Comparison of ENCODE assay signal across 9 mouse cellular contexts in the genomic region with DNA sequence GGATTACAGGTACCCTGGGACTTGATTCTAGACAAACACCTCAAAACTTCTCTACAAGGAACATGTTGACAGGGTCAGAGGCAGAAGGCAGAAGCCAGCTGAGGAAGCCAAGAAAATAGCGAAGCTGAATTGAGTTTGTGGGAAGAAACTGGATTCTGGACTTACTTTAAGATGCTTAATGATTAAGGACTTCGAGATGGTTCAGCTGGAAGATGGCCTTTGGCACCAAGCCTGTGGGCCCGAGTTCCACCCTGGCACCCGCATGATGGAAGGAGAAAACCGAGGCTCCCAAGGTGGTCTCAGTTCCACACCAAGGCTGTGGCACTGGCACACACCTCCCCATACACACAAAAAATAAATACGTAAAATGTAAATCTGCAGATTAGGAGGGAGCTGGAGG. TPM values are rescaled to one million over a fixed set of nuclear protein-coding genes. Genes with fewer than 3 reads are reported as not detected.
DNase-seq lines count a peak whose midpoint lies in the region; ATAC-seq and TF ChIP-seq lines count a peak whose summit lies in the region.
"Had no signal": no experiment of that assay in that cellular context is flagged by ENCODE, and none has a peak within 500 bp of the region (broad histone marks: within the 10 kb centered on the region; RNA-seq: fewer than 3 reads in every experiment).

No protein-coding gene starts in this region.

- peaks cover 34% of the 10 kb centered on the region for H3K4me1 ChIP-seq in testis, adult 2 months (ENCODE audit: control insufficient read depth, insufficient read depth, low read length)
- H3K4me1 ChIP-seq in heart, postnatal 0 days (ENCODE audit: control insufficient read depth, insufficient read depth) = no peaks in the 10 kb centered on the region; the same call in 1 of the 2 replicates
- H3K4me1 ChIP-seq in limb, embryonic 12.5 days (replicated peaks) = peaks cover 58% of the 10 kb centered on the region
- no peaks in the 10 kb centered on the region; the same call in 1 of the 2 replicates for H3K4me1 ChIP-seq in stomach, postnatal 0 days (replicated peaks; ENCODE audit: control insufficient read depth, insufficient read depth)

- TF ChIP-seq POLR2A in testis, adult 2 months (IDR thresholded peaks at IDR 0.05; ENCODE audit: control insufficient read depth, low read depth, low read length) = no peak

- peak overlapping the region; percentile 32 for H3K4me3 ChIP-seq in testis, adult 2 months (ENCODE audit: control insufficient read depth, low read depth, low read length)
- H3K4me3 ChIP-seq in heart, postnatal 0 days (ENCODE audit: low read depth, low read length) = 0 out of 2 replicates have a peak overlapping the region, but pooled peaks have one; percentile 5
- H3K4me3 ChIP-seq in limb, embryonic 12.5 days (replicated peaks) = peak overlapping the region; percentile 40
- no peak overlapping the region for H3K4me3 ChIP-seq in stomach, postnatal 0 days (ENCODE audit: low read depth, low read length)

- WGBS in heart, postnatal 0 days = 34% methylated on average over 6 of the region's 6 CpGs
- 11% methylated on average over 6 of the region's 6 CpGs for WGBS in limb, embryonic 12.5 days
- WGBS in stomach, postnatal 0 days = 27% methylated on average over 6 of the region's 6 CpGs

- H3K4me2 ChIP-seq in heart, postnatal 0 days (ENCODE audit: low read depth, low read length) = peak overlapping the region; percentile 62
- H3K4me2 ChIP-seq in limb, embryonic 12.5 days = peak overlapping the region; percentile 68
- peak overlapping the region; percentile 58 for H3K4me2 ChIP-seq in stomach, postnatal 0 days (replicated peaks; ENCODE audit: low read depth)

- no peaks in the 10 kb centered on the region; the same call in 1 of the 2 replicates for H3K36me3 ChIP-seq in testis, adult 2 months (ENCODE audit: control insufficient read depth, insufficient read depth, low read length)
- H3K36me3 ChIP-seq in heart, postnatal 0 days (replicated peaks; ENCODE audit: control insufficient read depth, insufficient read depth, low read length) = peaks cover 13% of the 10 kb centered on the region
- H3K36me3 ChIP-seq in limb, embryonic 12.5 days = peaks cover 39% of the 10 kb centered on the region
- peaks cover 7% of the 10 kb centered on the region; the same call in 1 of the 2 replicates for H3K36me3 ChIP-seq in stomach, postnatal 0 days (ENCODE audit: control insufficient read depth, insufficient read depth, low read length)

- DNase-seq in testis, postnatal 10 days (ENCODE audit: low spot score) = no peak
- no peak for DNase-seq in heart, postnatal 0 days (ENCODE audit: low spot score)
- no peak for DNase-seq in stomach, postnatal 0 days (ENCODE audit: low spot score)
- DNase-seq in adrenal gland, postnatal 10 days = no peak
- no peak for DNase-seq in thymus, postnatal 36 days
- no peak for DNase-seq in cerebellum, adult 9-10 months

- H3K9me3 ChIP-seq in heart, postnatal 0 days (replicated peaks; ENCODE audit: control insufficient read depth, low read length) = peaks cover 7% of the 10 kb centered on the region
- peaks cover 10% of the 10 kb centered on the region for H3K9me3 ChIP-seq in limb, embryonic 12.5 days
- peaks cover 6% of the 10 kb centered on the region for H3K9me3 ChIP-seq in stomach, postnatal 0 days (ENCODE audit: control insufficient read depth, low read length)

- H3K27ac ChIP-seq in testis, adult 2 months (ENCODE audit: control insufficient read depth, insufficient read depth, low read depth, low read length) = peak overlapping the region; percentile 51
- peak overlapping the region; percentile 72 for H3K27ac ChIP-seq in heart, postnatal 0 days (ENCODE audit: low read depth)
- peak overlapping the region; percentile 98 for H3K27ac ChIP-seq in limb, embryonic 12.5 days
- peak overlapping the region; percentile 91 for H3K27ac ChIP-seq in stomach, postnatal 0 days (replicated peaks)

- TF ChIP-seq CTCF in testis, adult 2 months (IDR thresholded peaks at IDR 0.05; ENCODE audit: control insufficient read depth, insufficient read depth, insufficient replicate concordance, low read depth, low read length) = no peak
- TF ChIP-seq CTCF in heart, postnatal 0 days (IDR thresholded peaks at IDR 0.05; ENCODE audit: low read depth) = no peak
- TF ChIP-seq CTCF in stomach, postnatal 0 days (IDR thresholded peaks at IDR 0.05; ENCODE audit: low read depth) = no peak

- no peak overlapping the region for H3K9ac ChIP-seq in heart, postnatal 0 days (replicated peaks; ENCODE audit: low read depth, low read length)
- peak overlapping the region; percentile 45 for H3K9ac ChIP-seq in limb, embryonic 12.5 days (replicated peaks)
- no peak overlapping the region; the same call in 1 of the 2 replicates for H3K9ac ChIP-seq in stomach, postnatal 0 days (ENCODE audit: low read length)

- H3K27me3 ChIP-seq in testis, adult 2 months (ENCODE audit: control insufficient read depth, insufficient read depth, low read length) = no peaks in the 10 kb centered on the region; the same call in 1 of the 2 replicates
- peaks cover 30% of the 10 kb centered on the region for H3K27me3 ChIP-seq in heart, postnatal 0 days (ENCODE audit: control insufficient read depth, insufficient read depth, low read length)
- H3K27me3 ChIP-seq in limb, embryonic 12.5 days = peaks cover 13% of the 10 kb centered on the region; the same call in 1 of the 2 replicates
- H3K27me3 ChIP-seq in stomach, postnatal 0 days (ENCODE audit: control insufficient read depth, insufficient read depth, low read length) = no peaks in the 10 kb centered on the region

- no peak for TF ChIP-seq EP300 in heart, postnatal 0 days (IDR thresholded peaks at IDR 0.05; ENCODE audit: low read depth)
- no peak for TF ChIP-seq EP300 in stomach, postnatal 0 days (optimal IDR thresholded peaks at IDR 0.05)

- no peak for ATAC-seq in heart, postnatal 0 days (ENCODE audit: insufficient read depth, low read depth)
- ATAC-seq in limb, embryonic 12.5 days (ENCODE audit: insufficient number of reproducible peaks, insufficient read depth, low FRiP score, low TSS enrichment, low read depth) = no peak
- no peak for ATAC-seq in stomach, postnatal 0 days (ENCODE audit: low FRiP score, low TSS enrichment)

RNA-seq across cellular contexts. Expression of gene Gng8, which starts 1.1 kb away (rescaled TPM):
- polyA plus RNA-seq in testis, adult 2 months (2012; rRNA removed) = 9.5 and 10.3 TPM in 2 replicates
- total RNA-seq in heart, postnatal 0 days (2014; rRNA removed; ENCODE audit: low replicate concordance) = 0.27 and 4.0 TPM in 2 replicates
- polyA plus RNA-seq in heart, postnatal 0 days (2015; fragmentation: Nextera tagmentation; extraction: Ambion mirVana) = 1.7 and 2.5 TPM in 2 replicates
- 13.2 and 16.2 TPM in 2 replicates for polyA plus RNA-seq in limb, embryonic 12.5 days (2016; fragmentation: Nextera tagmentation; extraction: Ambion mirVana)
- 7.3 and 7.4 TPM in 2 replicates for polyA plus RNA-seq in stomach, postnatal 0 days (2015; fragmentation: Nextera tagmentation; extraction: Ambion mirVana)
- total RNA-seq in adrenal gland, postnatal 10 days (2021) = 1 to 10 TPM in 1 of 2 experiments, under 1 TPM in 1; 0.84 to 2.0 TPM
- total RNA-seq: neutrophil, adult 5-6 weeks had no signal

RNA-seq across cellular contexts. Expression of gene Dact3, which starts 15.4 kb away (rescaled TPM):
- 30.7 and 31.2 TPM in 2 replicates for polyA plus RNA-seq in testis, adult 2 months (2012; rRNA removed)
- total RNA-seq in heart, postnatal 0 days (2014; rRNA removed; ENCODE audit: low replicate concordance) = 63.9 and 69.6 TPM in 2 replicates
- 3.8 TPM in 2 replicates for polyA plus RNA-seq in heart, postnatal 0 days (2015; fragmentation: Nextera tagmentation; extraction: Ambion mirVana)
- polyA plus RNA-seq in limb, embryonic 12.5 days (2016; fragmentation: Nextera tagmentation; extraction: Ambion mirVana) = 9.8 and 12.5 TPM in 2 replicates
- polyA plus RNA-seq in stomach, postnatal 0 days (2015; fragmentation: Nextera tagmentation; extraction: Ambion mirVana) = 3.5 and 5.1 TPM in 2 replicates
- 1 to 10 TPM; 5.7 to 7.0 TPM for total RNA-seq in adrenal gland, postnatal 10 days (2021)

RNA-seq across cellular contexts. Expression of gene Ptgir, which starts 15.8 kb away (rescaled TPM):
- 0.20 and 0.26 TPM in 2 replicates for polyA plus RNA-seq in testis, adult 2 months (2012; rRNA removed)
- 0.58 and 2.3 TPM in 2 replicates for total RNA-seq in heart, postnatal 0 days (2014; rRNA removed; ENCODE audit: low replicate concordance)
- polyA plus RNA-seq in heart, postnatal 0 days (2015; fragmentation: Nextera tagmentation; extraction: Ambion mirVana) = 1.1 and 1.2 TPM in 2 replicates
- 0.96 and 1.1 TPM in 2 replicates for polyA plus RNA-seq in limb, embryonic 12.5 days (2016; fragmentation: Nextera tagmentation; extraction: Ambion mirVana)
- polyA plus RNA-seq in stomach, postnatal 0 days (2015; fragmentation: Nextera tagmentation; extraction: Ambion mirVana) = 1.5 and 1.6 TPM in 2 replicates
- 1 to 10 TPM; 1.2 to 2.0 TPM for total RNA-seq in adrenal gland, postnatal 10 days (2021)

RNA-seq across cellular contexts. Expression of gene Calm3, which starts 33.4 kb away (rescaled TPM):
- polyA plus RNA-seq in testis, adult 2 months (2012; rRNA removed) = 433 and 509 TPM in 2 replicates
- 342 and 417 TPM in 2 replicates for total RNA-seq in heart, postnatal 0 days (2014; rRNA removed; ENCODE audit: low replicate concordance)
- 101 and 107 TPM in 2 replicates for polyA plus RNA-seq in heart, postnatal 0 days (2015; fragmentation: Nextera tagmentation; extraction: Ambion mirVana)
- polyA plus RNA-seq in limb, embryonic 12.5 days (2016; fragmentation: Nextera tagmentation; extraction: Ambion mirVana) = 108 and 123 TPM in 2 replicates
- 49.1 and 58.7 TPM in 2 replicates for polyA plus RNA-seq in stomach, postnatal 0 days (2015; fragmentation: Nextera tagmentation; extraction: Ambion mirVana)
- 100 to 1,000 TPM; 224 to 252 TPM for total RNA-seq in adrenal gland, postnatal 10 days (2021)

RNA-seq across cellular contexts. Expression of gene Prkd2, which starts 47.8 kb away (rescaled TPM):
- 2.8 and 4.5 TPM in 2 replicates for polyA plus RNA-seq in testis, adult 2 months (2012; rRNA removed)
- 10.6 and 13.4 TPM in 2 replicates for total RNA-seq in heart, postnatal 0 days (2014; rRNA removed; ENCODE audit: low replicate concordance)
- 8.3 and 8.8 TPM in 2 replicates for polyA plus RNA-seq in heart, postnatal 0 days (2015; fragmentation: Nextera tagmentation; extraction: Ambion mirVana)
- polyA plus RNA-seq in limb, embryonic 12.5 days (2016; fragmentation: Nextera tagmentation; extraction: Ambion mirVana) = 16.0 and 16.2 TPM in 2 replicates
- polyA plus RNA-seq in stomach, postnatal 0 days (2015; fragmentation: Nextera tagmentation; extraction: Ambion mirVana) = 7.5 and 8.8 TPM in 2 replicates
- total RNA-seq in adrenal gland, postnatal 10 days (2021) = 10 to 100 TPM; 22.2 to 27.2 TPM
